Mouse (Mus musculus): ENCODE results near the gene Zfp366. TPM values are rescaled to one million over a fixed set of nuclear protein-coding genes. Genes with fewer than 3 reads are reported as not detected.

The Zfp366 gene
- polyA plus RNA-seq, 1 experiment from 2014 or later, result 0.14 TPM

GRCm38 (mm10) chr13:99187456-99187855 lies 2.8 kb downstream of the Zfp366 start:
- no peaks in the 10 kb centered on the region for H3K9me3 ChIP-seq (replicated peaks)
- H3K27me3 ChIP-seq, result no peaks in the 10 kb centered on the region
- no peak overlapping the region for H3K4me3 ChIP-seq (replicated peaks)
- whole genome bisulfite sequencing (ENCODE audit: insufficient replicate concordance), result 58% methylated on average over 11 of the region's 11 CpGs
- H3K4me2 ChIP-seq, result no peak overlapping the region
- no peak overlapping the region for H3K9ac ChIP-seq
- H3K4me1 ChIP-seq (replicated peaks), result no peaks in the 10 kb centered on the region
- no peaks in the 10 kb centered on the region for H3K36me3 ChIP-seq (replicated peaks)
- H3K27ac ChIP-seq (replicated peaks), result no peak overlapping the region
- no peak for ATAC-seq (ENCODE audit: insufficient read depth)

GRCm38 (mm10) chr13:99188625-99189024 lies 4.0 kb downstream of the Zfp366 start:
- no peaks in the 10 kb centered on the region for H3K4me1 ChIP-seq (replicated peaks)
- no peaks in the 10 kb centered on the region for H3K9me3 ChIP-seq (replicated peaks)
- 56% methylated on average over 8 of the region's 8 CpGs for WGBS (ENCODE audit: insufficient replicate concordance)
- ATAC-seq (ENCODE audit: insufficient read depth), result no peak
- no peaks in the 10 kb centered on the region for H3K36me3 ChIP-seq (replicated peaks)
- no peak overlapping the region for H3K9ac ChIP-seq
- no peak overlapping the region for H3K4me3 ChIP-seq (replicated peaks)
- H3K4me2 ChIP-seq, result no peak overlapping the region
- H3K27ac ChIP-seq (replicated peaks), result no peak overlapping the region
- no peaks in the 10 kb centered on the region for H3K27me3 ChIP-seq

- no peak for ATAC-seq (ENCODE audit: insufficient read depth)
- Histone ChIP-seq H3K4me3 (replicated peaks) (no peak overlapping the region), H3K4me1 (replicated peaks) (no peaks in the 10 kb centered on the region), H3K36me3 (replicated peaks) (no peaks in the 10 kb centered on the region), H3K27me3 (no peaks in the 10 kb centered on the region), H3K4me2 (no peak overlapping the region), H3K9me3 (replicated peaks) (no peaks in the 10 kb centered on the region), H3K9ac (no peak overlapping the region), H3K27ac (replicated peaks) (no peak overlapping the region)
- 42% methylated on average over 3 of the region's 3 CpGs for WGBS (ENCODE audit: insufficient replicate concordance)
Observed at GRCm38 (mm10) chr13:99189671-99190070, 5.0 kb downstream of the Zfp366 start.

- 19% methylated on average over 11 of the region's 11 CpGs for WGBS (ENCODE audit: insufficient replicate concordance)
- no peak overlapping the region for H3K27ac ChIP-seq (replicated peaks)
Observed at GRCm38 (mm10) chr13:99190466-99190865, 5.8 kb downstream of the Zfp366 start.

GRCm38 (mm10) chr13:99191063-99191462 lies 6.4 kb downstream of the Zfp366 start:
- ATAC-seq (ENCODE audit: insufficient read depth), result no peak
- Histone ChIP-seq H3K4me3 (replicated peaks) (no peak overlapping the region), H3K4me1 (replicated peaks) (no peaks in the 10 kb centered on the region), H3K27me3 (no peaks in the 10 kb centered on the region), H3K9me3 (replicated peaks) (no peaks in the 10 kb centered on the region), H3K27ac (replicated peaks) (no peak overlapping the region), H3K9ac (no peak overlapping the region), H3K36me3 (replicated peaks) (no peaks in the 10 kb centered on the region), H3K4me2 (no peak overlapping the region)
- WGBS (ENCODE audit: insufficient replicate concordance), result 72% methylated on average over 13 of the region's 13 CpGs

More at GRCm38 (mm10) chr13:99190466-99190865, 5.8 kb downstream of the Zfp366 start:
- Histone ChIP-seq H3K9ac (no peak overlapping the region), H3K27me3 (no peaks in the 10 kb centered on the region), H3K4me3 (replicated peaks) (no peak overlapping the region), H3K9me3 (replicated peaks) (no peaks in the 10 kb centered on the region), H3K4me1 (replicated peaks) (no peaks in the 10 kb centered on the region), H3K36me3 (replicated peaks) (no peaks in the 10 kb centered on the region), H3K4me2 (peak overlapping the region; percentile 7; the same call in 1 of the 2 replicates)
- no peak for ATAC-seq (ENCODE audit: insufficient read depth)

GRCm38 (mm10) chr13:99196314-99196713 lies 11.7 kb downstream of the Zfp366 start:
- Histone ChIP-seq H3K27me3 (no peaks in the 10 kb centered on the region), H3K9ac (no peak overlapping the region), H3K27ac (replicated peaks) (no peak overlapping the region), H3K4me1 (replicated peaks) (no peaks in the 10 kb centered on the region), H3K36me3 (replicated peaks) (no peaks in the 10 kb centered on the region), H3K4me2 (no peak overlapping the region), H3K9me3 (replicated peaks) (no peaks in the 10 kb centered on the region), H3K4me3 (replicated peaks) (no peak overlapping the region)
- WGBS (ENCODE audit: insufficient replicate concordance), result 43% methylated on average over 12 of the region's 12 CpGs
- ATAC-seq (ENCODE audit: insufficient read depth), result no peak

GRCm38 (mm10) chr13:99196865-99197264 lies 12.2 kb downstream of the Zfp366 start:
- H3K27ac ChIP-seq (replicated peaks), result no peak overlapping the region
- H3K27me3 ChIP-seq, result no peaks in the 10 kb centered on the region
- no peaks in the 10 kb centered on the region for H3K36me3 ChIP-seq (replicated peaks)
- 41% methylated on average over 4 of the region's 4 CpGs for WGBS (ENCODE audit: insufficient replicate concordance)
- no peaks in the 10 kb centered on the region for H3K9me3 ChIP-seq (replicated peaks)
- no peak overlapping the region for H3K9ac ChIP-seq
- ATAC-seq (ENCODE audit: insufficient read depth), result no peak
- H3K4me2 ChIP-seq, result no peak overlapping the region
- no peaks in the 10 kb centered on the region for H3K4me1 ChIP-seq (replicated peaks)
- H3K4me3 ChIP-seq (replicated peaks), result no peak overlapping the region

- H3K27me3 ChIP-seq, result no peaks in the 10 kb centered on the region
- 48% methylated on average over 16 of the region's 16 CpGs for WGBS (ENCODE audit: insufficient replicate concordance)
- H3K36me3 ChIP-seq (replicated peaks), result no peaks in the 10 kb centered on the region
- no peak overlapping the region for H3K4me3 ChIP-seq (replicated peaks)
- H3K4me2 ChIP-seq, result no peak overlapping the region
- no peak for ATAC-seq (ENCODE audit: insufficient read depth)
- no peak overlapping the region for H3K9ac ChIP-seq
- no peak overlapping the region for H3K27ac ChIP-seq (replicated peaks)
- H3K4me1 ChIP-seq (replicated peaks), result no peaks in the 10 kb centered on the region
- H3K9me3 ChIP-seq (replicated peaks), result no peaks in the 10 kb centered on the region
Observed at GRCm38 (mm10) chr13:99201647-99202574, 17.3 kb downstream of the Zfp366 start.

- no peak overlapping the region for H3K4me3 ChIP-seq (replicated peaks)
- no peak overlapping the region for H3K9ac ChIP-seq
- H3K9me3 ChIP-seq (replicated peaks), result no peaks in the 10 kb centered on the region
- no peaks in the 10 kb centered on the region for H3K27me3 ChIP-seq
- no peak overlapping the region for H3K4me2 ChIP-seq
- H3K27ac ChIP-seq (replicated peaks), result no peak overlapping the region
- H3K36me3 ChIP-seq (replicated peaks), result no peaks in the 10 kb centered on the region
- WGBS (ENCODE audit: insufficient replicate concordance), result 63% methylated on average over 9 of the region's 9 CpGs
- no peak for ATAC-seq (ENCODE audit: insufficient read depth)
- H3K4me1 ChIP-seq (replicated peaks), result no peaks in the 10 kb centered on the region
Observed at GRCm38 (mm10) chr13:99207214-99207613, 22.6 kb downstream of the Zfp366 start.

- Histone ChIP-seq H3K9me3 (replicated peaks) (no peaks in the 10 kb centered on the region), H3K36me3 (replicated peaks) (no peaks in the 10 kb centered on the region)
- no peak for ATAC-seq (ENCODE audit: insufficient read depth)
Observed at GRCm38 (mm10) chr13:99209859-99210258, 25.2 kb downstream of the Zfp366 start.

GRCm38 (mm10) chr13:99210837-99211236 lies 26.2 kb downstream of the Zfp366 start:
- Histone ChIP-seq H3K9ac (no peak overlapping the region), H3K27me3 (no peaks in the 10 kb centered on the region), H3K4me2 (no peak overlapping the region), H3K27ac (replicated peaks) (no peak overlapping the region), H3K4me3 (replicated peaks) (no peak overlapping the region), H3K4me1 (replicated peaks) (no peaks in the 10 kb centered on the region), H3K36me3 (replicated peaks) (no peaks in the 10 kb centered on the region), H3K9me3 (replicated peaks) (no peaks in the 10 kb centered on the region)
- WGBS (ENCODE audit: insufficient replicate concordance), result 34% methylated on average over 5 of the region's 5 CpGs
- ATAC-seq (ENCODE audit: insufficient read depth), result no peak

More at GRCm38 (mm10) chr13:99209859-99210258, 25.2 kb downstream of the Zfp366 start:
- no peak overlapping the region for H3K4me3 ChIP-seq (replicated peaks)
- no peaks in the 10 kb centered on the region for H3K27me3 ChIP-seq
- H3K9ac ChIP-seq, result no peak overlapping the region
- no peak overlapping the region for H3K27ac ChIP-seq (replicated peaks)
- H3K4me2 ChIP-seq, result no peak overlapping the region
- no peaks in the 10 kb centered on the region for H3K4me1 ChIP-seq (replicated peaks)
- 80% methylated on average over 5 of the region's 5 CpGs for WGBS (ENCODE audit: insufficient replicate concordance)

All from liver, embryonic 15.5 days (tissue).